Mouse (Mus musculus) R1 (cell line): ENCODE measurements at regions not wholly inside any gene's neighbourhood (a gene's known extent, or its start where the extent isn't known, plus 50 kb on each side); places are given as distances from the start of the nearest gene placed in this dataset.
A peak's percentile ranks its signal among the peaks of the same experiment; 100 is the strongest.

Experiments
- DNase-seq: peaks from one replicate; pipeline ENCODE4 v3.0.0-alpha.2; 2018; ENCODE audit warnings: low read depth, low spot score

- no peak for DNase-seq
Measured at GRCm38 (mm10) chr14:61818365-61818764, 211.1 kb downstream of the Kcnrg start.

- DNase-seq = no peak
Measured at GRCm38 (mm10) chr14:61819251-61819650, 212.0 kb downstream of the Kcnrg start.

- DNase-seq = peak; percentile 19
Measured at GRCm38 (mm10) chr14:61834291-61834936, 227.2 kb downstream of the Kcnrg start.

GRCm38 (mm10) chr14:61835729-61836128 is 228.5 kb downstream of the Kcnrg start:
- no peak for DNase-seq

GRCm38 (mm10) chr14:61836231-61836630 is 229.0 kb downstream of the Kcnrg start:
- no peak for DNase-seq

GRCm38 (mm10) chr14:61836965-61837364 is 229.7 kb downstream of the Kcnrg start:
- no peak for DNase-seq

- DNase-seq = no peak
Measured at GRCm38 (mm10) chr14:61837851-61838250, 230.6 kb downstream of the Kcnrg start.

GRCm38 (mm10) chr14:61842476-61842875 is 235.2 kb downstream of the Kcnrg start:
- no peak for DNase-seq

GRCm38 (mm10) chr14:61846441-61846840 is 239.2 kb downstream of the Kcnrg start:
- DNase-seq = no peak

- no peak for DNase-seq
Measured at GRCm38 (mm10) chr14:61850244-61850643, 243.0 kb downstream of the Kcnrg start.

GRCm38 (mm10) chr14:61857616-61858015 is 250.4 kb downstream of the Kcnrg start:
- no peak for DNase-seq

GRCm38 (mm10) chr14:61860688-61861087 is 253.4 kb downstream of the Kcnrg start:
- no peak for DNase-seq

GRCm38 (mm10) chr14:61861357-61861958 is 254.2 kb downstream of the Kcnrg start:
- DNase-seq = no peak

- peak; percentile 60 for DNase-seq
Measured at GRCm38 (mm10) chr14:61862931-61863330, 255.7 kb downstream of the Kcnrg start.

- DNase-seq = no peak
Measured at GRCm38 (mm10) chr14:61863475-61863874, 256.2 kb downstream of the Kcnrg start.

- peak; percentile 37 for DNase-seq
Measured at GRCm38 (mm10) chr14:61866532-61867268, 259.4 kb downstream of the Kcnrg start.

- no peak for DNase-seq
Measured at GRCm38 (mm10) chr14:61874206-61874605, 266.9 kb downstream of the Kcnrg start.

- DNase-seq = no peak
Measured at GRCm38 (mm10) chr14:61879416-61879815, 272.2 kb downstream of the Kcnrg start.

- no peak for DNase-seq
Measured at GRCm38 (mm10) chr14:61880514-61881259, 273.4 kb downstream of the Kcnrg start.

GRCm38 (mm10) chr14:61885241-61886015 is 278.2 kb downstream of the Kcnrg start:
- DNase-seq = no peak

GRCm38 (mm10) chr14:61889626-61890025 is 282.4 kb downstream of the Kcnrg start:
- no peak for DNase-seq
